Mouse (Mus musculus) myocyte (in vitro differentiated cells): ENCODE results near the gene Ubqlnl.

Experiments used
- CEBPB ChIP-seq: IDR thresholded peaks from 2 replicates; pipeline ENCODE4 v1.6.1; 2011; ENCODE audit warnings: mild to moderate bottlenecking, moderate library complexity; ENCODE audit not compliant: poor library complexity, insufficient read depth, severe bottlenecking
- E2F4 ChIP-seq: IDR thresholded peaks from one replicate; pipeline ENCODE4 v1.6.1; 2011; ENCODE audit warnings: mild to moderate bottlenecking, control low read depth, moderate library complexity; ENCODE audit not compliant: insufficient read depth
- MAX ChIP-seq: IDR thresholded peaks from one replicate; pipeline ENCODE4 v1.6.1; 2011; ENCODE audit warnings: low read depth, mild to moderate bottlenecking, control low read depth
- MYOD1 ChIP-seq, 3 experiments: IDR thresholded peaks; one replicate each; pipeline ENCODE4 v1.6.1; 2011; ENCODE audit warnings: control low read depth in 2 of 3, low read depth in 2 of 3, mild to moderate bottlenecking in 2 of 3, moderate library complexity in 1 of 3; ENCODE audit not compliant: insufficient read length in 2 of 3, control insufficient read depth in 1 of 3
- MYOG ChIP-seq, 3 experiments: IDR thresholded peaks; one replicate each; pipeline ENCODE4 v1.6.1; 2011; ENCODE audit warnings: control low read depth in 2 of 3, low read depth in 2 of 3, mild to moderate bottlenecking in 2 of 3; ENCODE audit not compliant: insufficient read length in 2 of 3, control insufficient read depth in 1 of 3, insufficient read depth in 1 of 3
- POLR2A ChIP-seq: IDR thresholded peaks from one replicate; pipeline ENCODE4 v1.6.1; 2011; ENCODE audit warnings: low read depth, mild to moderate bottlenecking, control low read depth, moderate library complexity; ENCODE audit not compliant: insufficient read length
- POLR2AphosphoS2 ChIP-seq: IDR thresholded peaks from one replicate; pipeline ENCODE4 v1.6.1; 2011; ENCODE audit warnings: low read depth, control low read depth; ENCODE audit not compliant: insufficient read length
- REST ChIP-seq: IDR thresholded peaks from one replicate; pipeline ENCODE4 v1.6.1; 2011; ENCODE audit warnings: mild to moderate bottlenecking, control low read depth, moderate library complexity; ENCODE audit not compliant: insufficient read depth, insufficient read length
- TCF12 ChIP-seq: IDR thresholded peaks from one replicate; pipeline ENCODE4 v1.6.1; 2011; ENCODE audit warnings: mild to moderate bottlenecking, control low read depth; ENCODE audit not compliant: poor library complexity, insufficient read depth, severe bottlenecking
- TCF3 ChIP-seq: IDR thresholded peaks from one replicate; pipeline ENCODE4 v1.6.1; 2011; ENCODE audit warnings: low read depth, control low read depth; ENCODE audit not compliant: insufficient read length
- USF1 ChIP-seq: IDR thresholded peaks from one replicate; pipeline ENCODE4 v1.6.1; 2011; ENCODE audit warnings: low read depth, mild to moderate bottlenecking, control low read depth, moderate library complexity

GRCm38 (mm10) chr7:104178422-104179054 lies 28.2 kb upstream of the Ubqlnl start:
- TF ChIP-seq MAX (no peak), MYOD1 (IDR thresholded peaks at IDR 0.05; ENCODE audit: control insufficient read depth in 1 of 3, insufficient read length in 2 of 3, low read depth in 2 of 3) (no peak), POLR2A (no peak), CEBPB (no peak), POLR2AphosphoS2 (no peak), TCF3 (no peak), TCF12 (no peak), E2F4 (no peak), USF1 (no peak), MYOG (IDR thresholded peaks at IDR 0.05; ENCODE audit: control insufficient read depth in 1 of 3, insufficient read depth in 1 of 3, insufficient read length in 2 of 3, low read depth in 2 of 3) (no peak), REST (no peak)
